Mouse (Mus musculus): ENCODE results near the gene Vmn1r66. TPM values are rescaled to one million over a fixed set of nuclear protein-coding genes. Genes with fewer than 3 reads are reported as not detected.
"Not testable (repeated sequence)": the region's sequence is repeated elsewhere in the genome, so short reads cannot be mapped to it uniquely, and the experiment has no call there.

Vmn1r66 gene
- not detected in 2 replicates for polyA plus RNA-seq (2011; ENCODE audit: insufficient read depth, insufficient read length, low replicate concordance, missing spikeins)

GRCm38 (mm10) chr7:10277906-10278305, at the start of gene Vmn1r66:
Gene Vmn1r66 (minus strand): TSS chr7:10278006.
- no peak for TF ChIP-seq POLR2A (IDR thresholded peaks at IDR 0.05; ENCODE audit: borderline replicate concordance, control insufficient read depth, low read depth, low read length)
- no peak for TF ChIP-seq CTCF (IDR thresholded peaks at IDR 0.05; ENCODE audit: control insufficient read depth, insufficient read depth, low read length)
- Histone ChIP-seq H3K4me3 (replicated peaks; ENCODE audit: control insufficient read depth, low read depth, low read length) (no peak within 1 kb of the TSS), H3K4me1 (ENCODE audit: control insufficient read depth, insufficient read depth, low read length) (no peaks in the 10 kb centered on the region), H3K27ac (ENCODE audit: control insufficient read depth, insufficient read depth, low read depth, low read length, poor library complexity) (no peak within 1 kb of the TSS)

- not testable (repeated sequence) for H3K4me3 ChIP-seq (replicated peaks; ENCODE audit: control insufficient read depth, low read depth, low read length); H3K27ac ChIP-seq (ENCODE audit: control insufficient read depth, insufficient read depth, low read depth, low read length, poor library complexity); H3K4me1 ChIP-seq (ENCODE audit: control insufficient read depth, insufficient read depth, low read length)
- 74% methylated on average over 19 of the region's 20 CpGs for WGBS
Observed at GRCm38 (mm10) chr7:10325462-10325861, 47.7 kb upstream of the Vmn1r66 start.

- TF ChIP-seq POLR2A (IDR thresholded peaks at IDR 0.05; ENCODE audit: borderline replicate concordance, control insufficient read depth, low read depth, low read length) (no peak), CTCF (IDR thresholded peaks at IDR 0.05; ENCODE audit: control insufficient read depth, insufficient read depth, low read length) (no peak)
- 81% methylated on average over 13 of the region's 13 CpGs for WGBS
Observed at GRCm38 (mm10) chr7:10252075-10252474, 25.7 kb downstream of the Vmn1r66 start.

GRCm38 (mm10) chr7:10249146-10249545, 28.7 kb downstream of the Vmn1r66 start:
- no peak overlapping the region for H3K27ac ChIP-seq (ENCODE audit: control insufficient read depth, insufficient read depth, low read depth, low read length, poor library complexity)
- no peak overlapping the region for H3K4me3 ChIP-seq (replicated peaks; ENCODE audit: control insufficient read depth, low read depth, low read length)
- 77% methylated on average over 5 of the region's 5 CpGs for WGBS
- H3K4me1 ChIP-seq (ENCODE audit: control insufficient read depth, insufficient read depth, low read length), result no peaks in the 10 kb centered on the region
- TF ChIP-seq POLR2A (IDR thresholded peaks at IDR 0.05; ENCODE audit: borderline replicate concordance, control insufficient read depth, low read depth, low read length), result no peak
- no peak for TF ChIP-seq CTCF (IDR thresholded peaks at IDR 0.05; ENCODE audit: control insufficient read depth, insufficient read depth, low read length)

More at GRCm38 (mm10) chr7:10252075-10252474, 25.7 kb downstream of the Vmn1r66 start:
- no peak overlapping the region for H3K4me3 ChIP-seq (replicated peaks; ENCODE audit: control insufficient read depth, low read depth, low read length)
- no peaks in the 10 kb centered on the region for H3K4me1 ChIP-seq (ENCODE audit: control insufficient read depth, insufficient read depth, low read length)
- H3K27ac ChIP-seq (ENCODE audit: control insufficient read depth, insufficient read depth, low read depth, low read length, poor library complexity), result no peak overlapping the region

Other genes starting within 250 kb of the Vmn1r66 start
- not detected in 2 replicates for gene Vmn2r50, start 224.7 kb downstream of the Vmn1r66 start, polyA plus RNA-seq (2011; ENCODE audit: insufficient read depth, insufficient read length, low replicate concordance, missing spikeins)
- not detected in 2 replicates for gene Vmn2r51, start 172.3 kb downstream of the Vmn1r66 start, polyA plus RNA-seq (2011; ENCODE audit: insufficient read depth, insufficient read length, low replicate concordance, missing spikeins)
- not detected in 2 replicates for gene Vmn2r52, start 101.4 kb downstream of the Vmn1r66 start, polyA plus RNA-seq (2011; ENCODE audit: insufficient read depth, insufficient read length, low replicate concordance, missing spikeins)
- not detected in 2 replicates for gene Vmn1r67, start 165.3 kb upstream of the Vmn1r66 start, polyA plus RNA-seq (2011; ENCODE audit: insufficient read depth, insufficient read length, low replicate concordance, missing spikeins)
- 0.23 and 0.47 TPM in 2 replicates for gene Zik1, start 217.4 kb upstream of the Vmn1r66 start, polyA plus RNA-seq (2011; ENCODE audit: insufficient read depth, insufficient read length, low replicate concordance, missing spikeins)

Measured in bone marrow, adult 2 months (tissue).